Mouse (Mus musculus): ENCODE results near the gene Dpp8.

DNA sequence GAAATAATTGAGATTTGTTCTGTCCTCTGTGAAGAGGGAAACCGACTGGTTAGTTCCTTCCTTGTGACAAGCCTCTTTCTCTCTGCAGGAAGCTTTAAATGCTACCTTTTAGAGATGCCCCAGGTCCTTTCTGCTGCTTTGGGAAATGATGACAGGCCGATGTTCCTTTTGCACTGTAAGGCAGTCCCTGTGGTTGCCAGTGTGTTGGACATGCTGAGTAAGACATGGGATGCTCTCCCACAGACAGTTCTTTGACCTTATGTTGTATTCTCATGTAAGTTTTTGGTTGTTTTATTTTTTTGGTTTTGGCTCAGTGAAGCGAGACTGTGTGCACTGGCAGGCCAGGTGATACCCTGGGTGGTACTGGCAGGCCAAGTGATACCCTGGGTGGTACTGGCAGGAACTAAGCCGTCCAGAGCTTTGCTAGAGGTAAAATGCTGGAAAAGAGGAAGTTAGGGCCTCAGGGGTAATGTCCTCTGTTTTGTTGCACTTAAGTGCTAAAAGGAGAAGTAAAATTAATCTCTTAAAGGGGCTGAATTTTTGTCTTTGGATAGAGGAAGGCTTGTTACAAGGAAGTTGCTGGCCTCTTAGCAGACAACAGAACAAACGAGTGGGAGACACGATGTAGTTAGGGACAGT lies 42.8 kb downstream of the Dpp8 start:
- TF ChIP-seq CTCF (IDR thresholded peaks at IDR 0.05; ENCODE audit: low read depth): no peak
- no peak for TF ChIP-seq EP300 (optimal IDR thresholded peaks at IDR 0.05)

Data from stomach, postnatal 0 days (tissue).